Mouse (Mus musculus): ENCODE data around the gene Rcn1.

The Rcn1 gene

GRCm38 (mm10) chr2:105399085-105399891 is at the start of gene Rcn1:
TSS of gene Rcn1 (minus strand) at chr2:105399319.
- DNase-seq (ENCODE audit: low read depth, low spot score) = peak; percentile 13

- no peak for DNase-seq (ENCODE audit: low read depth, low spot score)
These were observed 45.0 kb upstream of the Rcn1 start for GRCm38 (mm10) chr2:105444072-105444471.

GRCm38 (mm10) chr2:105439022-105439421 is 39.9 kb upstream of the Rcn1 start:
- no peak for DNase-seq (ENCODE audit: low read depth, low spot score)

GRCm38 (mm10) chr2:105438525-105438924 is 39.4 kb upstream of the Rcn1 start:
- DNase-seq (ENCODE audit: low read depth, low spot score) = no peak

- DNase-seq (ENCODE audit: low read depth, low spot score) = no peak
These were observed 33.8 kb upstream of the Rcn1 start for GRCm38 (mm10) chr2:105432927-105433326.

- DNase-seq (ENCODE audit: low read depth, low spot score) = no peak
These were observed 31.3 kb upstream of the Rcn1 start for GRCm38 (mm10) chr2:105430373-105430772.

- no peak for DNase-seq (ENCODE audit: low read depth, low spot score)
These were observed 30.8 kb upstream of the Rcn1 start for GRCm38 (mm10) chr2:105429899-105430298.

- no peak for DNase-seq (ENCODE audit: low read depth, low spot score)
These were observed 29.3 kb upstream of the Rcn1 start for GRCm38 (mm10) chr2:105428467-105428866.

- peak; percentile 36 for DNase-seq (ENCODE audit: low read depth, low spot score)
These were observed 28.9 kb upstream of the Rcn1 start for GRCm38 (mm10) chr2:105428029-105428428.

GRCm38 (mm10) chr2:105427447-105427846 is 28.3 kb upstream of the Rcn1 start:
- no peak for DNase-seq (ENCODE audit: low read depth, low spot score)

GRCm38 (mm10) chr2:105418629-105419227 is 19.6 kb upstream of the Rcn1 start:
- no peak for DNase-seq (ENCODE audit: low read depth, low spot score)

GRCm38 (mm10) chr2:105417663-105418062 is 18.5 kb upstream of the Rcn1 start:
- DNase-seq (ENCODE audit: low read depth, low spot score) = no peak

- DNase-seq (ENCODE audit: low read depth, low spot score) = no peak
These were observed 17.7 kb upstream of the Rcn1 start for GRCm38 (mm10) chr2:105416660-105417348.

GRCm38 (mm10) chr2:105416046-105416659 is 17.0 kb upstream of the Rcn1 start:
- DNase-seq (ENCODE audit: low read depth, low spot score) = no peak

GRCm38 (mm10) chr2:105414309-105414708 is 15.2 kb upstream of the Rcn1 start:
- DNase-seq (ENCODE audit: low read depth, low spot score) = no peak

- DNase-seq (ENCODE audit: low read depth, low spot score) = no peak
These were observed 10.1 kb upstream of the Rcn1 start for GRCm38 (mm10) chr2:105409253-105409652.

GRCm38 (mm10) chr2:105408511-105408910 is 9.4 kb upstream of the Rcn1 start:
- DNase-seq (ENCODE audit: low read depth, low spot score) = no peak

GRCm38 (mm10) chr2:105402180-105402579 is 3.1 kb upstream of the Rcn1 start:
- no peak for DNase-seq (ENCODE audit: low read depth, low spot score)

GRCm38 (mm10) chr2:105400558-105400957 is 1.4 kb upstream of the Rcn1 start:
- no peak for DNase-seq (ENCODE audit: low read depth, low spot score)

GRCm38 (mm10) chr2:105398636-105399084 is 459 bp downstream of the Rcn1 start:
- DNase-seq (ENCODE audit: low read depth, low spot score) = no peak

GRCm38 (mm10) chr2:105397446-105398211 is 1.5 kb downstream of the Rcn1 start:
- no peak for DNase-seq (ENCODE audit: low read depth, low spot score)
